Mouse (Mus musculus): ENCODE data around the gene Ypel2. TPM values are rescaled to one million over a fixed set of nuclear protein-coding genes. Genes with fewer than 3 reads are reported as not detected.
"Not testable (repeated sequence)": the region's sequence is repeated elsewhere in the genome, so short reads cannot be mapped to it uniquely, and the experiment has no call there.

Ypel2 gene
- 11.6 and 13.2 TPM in 2 replicates for polyA plus RNA-seq (2015; fragmentation: Nextera tagmentation; extraction: Ambion mirVana)

- Histone ChIP-seq H3K9me3 (ENCODE audit: low read length) (no peaks in the 10 kb centered on the region), H3K27me3 (ENCODE audit: insufficient read depth, low read length) (no peaks in the 10 kb centered on the region), H3K9ac (replicated peaks; ENCODE audit: low read length) (peak within 1 kb of the TSS; percentile 87), H3K36me3 (ENCODE audit: insufficient read depth, low read length) (no peaks in the 10 kb centered on the region), H3K4me1 (ENCODE audit: insufficient read depth, low read length) (peaks cover 36% of the 10 kb centered on the region), H3K27ac (ENCODE audit: low read length) (peak within 1 kb of the TSS; percentile 95), H3K4me3 (ENCODE audit: low read length) (peak within 1 kb of the TSS; percentile 97), H3K4me2 (replicated peaks; ENCODE audit: low read depth, low read length) (peak within 1 kb of the TSS; percentile 84)
- under 1% methylated on average over 90 of the region's 96 CpGs for WGBS
- ATAC-seq (ENCODE audit: low FRiP score, low TSS enrichment): peak; percentile 100
Observed at GRCm38 (mm10) chr11:86993041-86994037, at the start of gene Ypel2. Gene Ypel2 (minus strand): TSS chr11:86993707.

- H3K36me3 ChIP-seq (ENCODE audit: insufficient read depth, low read length): peaks cover 13% of the 10 kb centered on the region; the same call in 1 of the 2 replicates
- WGBS: 76% methylated on average over 3 of the region's 3 CpGs
- no peak overlapping the region for H3K27ac ChIP-seq (ENCODE audit: low read length)
- ATAC-seq (ENCODE audit: low FRiP score, low TSS enrichment): no peak
- H3K27me3 ChIP-seq (ENCODE audit: insufficient read depth, low read length): no peaks in the 10 kb centered on the region
- H3K9ac ChIP-seq (replicated peaks; ENCODE audit: low read length): no peak overlapping the region
- H3K4me3 ChIP-seq (ENCODE audit: low read length): no peak overlapping the region
- no peaks in the 10 kb centered on the region for H3K4me1 ChIP-seq (ENCODE audit: insufficient read depth, low read length)
- H3K4me2 ChIP-seq (replicated peaks; ENCODE audit: low read depth, low read length): no peak overlapping the region
- no peaks in the 10 kb centered on the region for H3K9me3 ChIP-seq (ENCODE audit: low read length)
Observed at GRCm38 (mm10) chr11:87043052-87043451, 49.5 kb upstream of the Ypel2 start.

GRCm38 (mm10) chr11:87039307-87039963 lies 45.9 kb upstream of the Ypel2 start:
- Histone ChIP-seq H3K36me3 (ENCODE audit: insufficient read depth, low read length) (0 out of 2 replicates have a peak, but pooled peaks cover 7% of the 10 kb centered on the region), H3K4me3 (ENCODE audit: low read length) (no peak overlapping the region), H3K27me3 (ENCODE audit: insufficient read depth, low read length) (no peaks in the 10 kb centered on the region), H3K27ac (ENCODE audit: low read length) (no peak overlapping the region), H3K9me3 (ENCODE audit: low read length) (no peaks in the 10 kb centered on the region), H3K4me1 (ENCODE audit: insufficient read depth, low read length) (no peaks in the 10 kb centered on the region), H3K4me2 (replicated peaks; ENCODE audit: low read depth, low read length) (no peak overlapping the region), H3K9ac (replicated peaks; ENCODE audit: low read length) (no peak overlapping the region)
- no peak for ATAC-seq (ENCODE audit: low FRiP score, low TSS enrichment)
- WGBS: 60% methylated on average over 9 of the region's 9 CpGs

- H3K27me3 ChIP-seq (ENCODE audit: insufficient read depth, low read length): no peaks in the 10 kb centered on the region
- WGBS: 67% methylated on average over 4 of the region's 4 CpGs
Observed at GRCm38 (mm10) chr11:87036180-87036579, 42.7 kb upstream of the Ypel2 start.

GRCm38 (mm10) chr11:87028212-87028611 lies 34.7 kb upstream of the Ypel2 start:
- ATAC-seq (ENCODE audit: low FRiP score, low TSS enrichment): no peak

More at GRCm38 (mm10) chr11:87036180-87036579, 42.7 kb upstream of the Ypel2 start:
- H3K9ac ChIP-seq (replicated peaks; ENCODE audit: low read length): no peak overlapping the region
- no peak for ATAC-seq (ENCODE audit: low FRiP score, low TSS enrichment)
- H3K4me2 ChIP-seq (replicated peaks; ENCODE audit: low read depth, low read length): no peak overlapping the region
- H3K4me1 ChIP-seq (ENCODE audit: insufficient read depth, low read length): no peaks in the 10 kb centered on the region
- no peak overlapping the region for H3K27ac ChIP-seq (ENCODE audit: low read length)
- no peaks in the 10 kb centered on the region for H3K9me3 ChIP-seq (ENCODE audit: low read length)
- H3K36me3 ChIP-seq (ENCODE audit: insufficient read depth, low read length): no peaks in the 10 kb centered on the region
- no peak overlapping the region for H3K4me3 ChIP-seq (ENCODE audit: low read length)

GRCm38 (mm10) chr11:87026096-87026875 lies 32.8 kb upstream of the Ypel2 start:
- Histone ChIP-seq H3K27ac (ENCODE audit: low read length) (no peak overlapping the region), H3K4me2 (replicated peaks; ENCODE audit: low read depth, low read length) (no peak overlapping the region), H3K9ac (replicated peaks; ENCODE audit: low read length) (no peak overlapping the region), H3K4me1 (ENCODE audit: insufficient read depth, low read length) (no peaks in the 10 kb centered on the region; the same call in 1 of the 2 replicates), H3K9me3 (ENCODE audit: low read length) (no peaks in the 10 kb centered on the region), H3K27me3 (ENCODE audit: insufficient read depth, low read length) (no peaks in the 10 kb centered on the region), H3K4me3 (ENCODE audit: low read length) (no peak overlapping the region), H3K36me3 (ENCODE audit: insufficient read depth, low read length) (no peaks in the 10 kb centered on the region)
- 73% methylated on average over 9 of the region's 9 CpGs for WGBS
- no peak for ATAC-seq (ENCODE audit: low FRiP score, low TSS enrichment)

More at GRCm38 (mm10) chr11:87028212-87028611, 34.7 kb upstream of the Ypel2 start:
- H3K9ac ChIP-seq (replicated peaks; ENCODE audit: low read length): no peak overlapping the region
- H3K27me3 ChIP-seq (ENCODE audit: insufficient read depth, low read length): no peaks in the 10 kb centered on the region
- no peaks in the 10 kb centered on the region for H3K36me3 ChIP-seq (ENCODE audit: insufficient read depth, low read length)
- no peak overlapping the region for H3K4me2 ChIP-seq (replicated peaks; ENCODE audit: low read depth, low read length)
- H3K4me3 ChIP-seq (ENCODE audit: low read length): no peak overlapping the region
- WGBS: 90% methylated on average over 3 of the region's 3 CpGs
- no peaks in the 10 kb centered on the region; the same call in 1 of the 2 replicates for H3K4me1 ChIP-seq (ENCODE audit: insufficient read depth, low read length)
- H3K9me3 ChIP-seq (ENCODE audit: low read length): no peaks in the 10 kb centered on the region
- H3K27ac ChIP-seq (ENCODE audit: low read length): no peak overlapping the region

- WGBS: 69% methylated on average over 3 of the region's 3 CpGs
- H3K36me3 ChIP-seq (ENCODE audit: insufficient read depth, low read length): no peaks in the 10 kb centered on the region
- H3K9me3 ChIP-seq (ENCODE audit: low read length): no peaks in the 10 kb centered on the region
- no peak overlapping the region for H3K4me2 ChIP-seq (replicated peaks; ENCODE audit: low read depth, low read length)
- H3K4me1 ChIP-seq (ENCODE audit: insufficient read depth, low read length): no peaks in the 10 kb centered on the region; the same call in 1 of the 2 replicates
- H3K27ac ChIP-seq (ENCODE audit: low read length): no peak overlapping the region
- no peaks in the 10 kb centered on the region for H3K27me3 ChIP-seq (ENCODE audit: insufficient read depth, low read length)
- no peak overlapping the region for H3K9ac ChIP-seq (replicated peaks; ENCODE audit: low read length)
- no peak overlapping the region for H3K4me3 ChIP-seq (ENCODE audit: low read length)
- no peak for ATAC-seq (ENCODE audit: low FRiP score, low TSS enrichment)
Observed at GRCm38 (mm10) chr11:87025351-87025750, 31.8 kb upstream of the Ypel2 start.

GRCm38 (mm10) chr11:87023240-87023639 lies 29.7 kb upstream of the Ypel2 start:
- not testable (repeated sequence) for H3K27ac ChIP-seq (ENCODE audit: low read length); H3K4me1 ChIP-seq (ENCODE audit: insufficient read depth, low read length); H3K4me3 ChIP-seq (ENCODE audit: low read length); H3K9ac ChIP-seq (replicated peaks; ENCODE audit: low read length); H3K36me3 ChIP-seq (ENCODE audit: insufficient read depth, low read length); ATAC-seq (ENCODE audit: low FRiP score, low TSS enrichment); H3K9me3 ChIP-seq (ENCODE audit: low read length); H3K27me3 ChIP-seq (ENCODE audit: insufficient read depth, low read length); H3K4me2 ChIP-seq (replicated peaks; ENCODE audit: low read depth, low read length)
- WGBS: 59% methylated on average over 5 of the region's 8 CpGs

GRCm38 (mm10) chr11:87022765-87023164 lies 29.3 kb upstream of the Ypel2 start:
- Histone ChIP-seq H3K4me2 (replicated peaks; ENCODE audit: low read depth, low read length) (no peak overlapping the region), H3K36me3 (ENCODE audit: insufficient read depth, low read length) (no peaks in the 10 kb centered on the region), H3K27ac (ENCODE audit: low read length) (no peak overlapping the region), H3K27me3 (ENCODE audit: insufficient read depth, low read length) (no peaks in the 10 kb centered on the region), H3K4me3 (ENCODE audit: low read length) (no peak overlapping the region), H3K9me3 (ENCODE audit: low read length) (no peaks in the 10 kb centered on the region), H3K9ac (replicated peaks; ENCODE audit: low read length) (no peak overlapping the region), H3K4me1 (ENCODE audit: insufficient read depth, low read length) (no peaks in the 10 kb centered on the region; the same call in 1 of the 2 replicates)
- ATAC-seq (ENCODE audit: low FRiP score, low TSS enrichment): no peak
- WGBS: 45% methylated on average over 4 of the region's 4 CpGs
